Comparison of ENCODE assay signal across 22 mouse cellular contexts in the genomic region with DNA sequence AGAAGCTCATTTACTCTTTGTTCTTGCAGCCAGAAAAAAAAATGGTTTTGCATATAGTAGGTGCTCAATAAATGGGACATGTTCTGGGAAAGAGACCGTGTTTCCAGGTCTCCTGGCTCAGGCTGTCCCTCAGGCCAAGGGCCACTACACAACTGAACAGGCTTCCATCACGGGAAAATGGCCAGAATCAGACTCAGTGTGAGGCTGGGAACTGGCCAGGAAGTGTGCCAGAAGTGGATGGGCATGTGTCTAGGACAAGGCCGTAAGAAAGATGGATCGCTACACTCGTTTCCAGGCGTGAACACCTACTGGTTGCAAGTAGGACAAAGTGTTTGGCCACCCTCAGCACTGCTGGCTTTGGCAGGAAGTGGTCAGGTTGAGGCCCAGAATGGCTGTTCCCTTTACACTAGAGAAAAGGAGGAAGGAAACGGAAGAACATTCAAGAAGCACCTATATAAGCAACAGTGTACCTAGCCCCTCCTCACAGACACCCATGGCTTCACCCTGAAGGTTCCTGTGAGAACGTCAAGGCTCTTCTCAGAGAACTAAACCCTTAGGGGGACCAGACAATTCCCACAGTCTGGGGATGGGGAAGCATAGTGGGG.
DNase-seq lines count a peak whose midpoint lies in the region; ATAC-seq and TF ChIP-seq lines count a peak whose summit lies in the region.
"Had no signal": no experiment of that assay in that cellular context is flagged by ENCODE, and none has a peak within 500 bp of the region (broad histone marks: within the 10 kb centered on the region; RNA-seq: fewer than 3 reads in every experiment).

No protein-coding gene starts in this region.

- peak; percentile 55 to 63 for DNase-seq in cerebellum, postnatal 10 days
- no peak for DNase-seq in cerebellum, adult 18-20 months
- DNase-seq in lung, postnatal 25 days (ENCODE audit: low spot score) = peak; percentile 38
- DNase-seq in lung, postnatal 14 days = no peak
- no peak for DNase-seq in right cerebral cortex, postnatal 10 days (ENCODE audit: low spot score in 2 of 2)
- no peak for DNase-seq in kidney, adult 8-10 months
- DNase-seq: adrenal gland, postnatal 14 days; cerebellum, adult 9-11 months; heart, postnatal 10 days; kidney, adult 11 months; kidney, postnatal 4 days; right cerebral cortex, postnatal 25 days; thymus, postnatal 25 days had no signal

- TF ChIP-seq CTCF in bone marrow, adult 2 months (IDR thresholded peaks at IDR 0.05; ENCODE audit: control insufficient read depth, insufficient read depth, low read length) = no peak

- H3K4me1 ChIP-seq in bone marrow, adult 2 months (ENCODE audit: control insufficient read depth, insufficient read depth, low read length) = peaks cover 14% of the 10 kb centered on the region
- H3K4me1 ChIP-seq: forebrain, embryonic 15.5 days; heart, embryonic 12.5 days; neural tube, embryonic 15.5 days had no signal

- TF ChIP-seq POLR2A in bone marrow, adult 2 months (IDR thresholded peaks at IDR 0.05; ENCODE audit: borderline replicate concordance, control insufficient read depth, low read depth, low read length) = no peak

- H3K27ac ChIP-seq in bone marrow, adult 2 months (ENCODE audit: control insufficient read depth, insufficient read depth, low read depth, low read length, poor library complexity) = peak overlapping the region; percentile 81
- H3K27ac ChIP-seq: forebrain, embryonic 15.5 days; liver, embryonic 14.5 days; midbrain, embryonic 10.5 days; neural tube, embryonic 15.5 days had no signal

- peak; percentile 43; the same call in 1 of the 2 replicates for ATAC-seq in monocyte, adult 5-6 weeks (replicated peaks; ENCODE audit: insufficient number of reproducible peaks, low FRiP score, low TSS enrichment, poor library complexity, severe bottlenecking)
- ATAC-seq: CD4-positive, CD25-positive, alpha-beta regulatory T cell, adult 4 months; forebrain, embryonic 15.5 days; midbrain, embryonic 16.5 days had no signal

- no peak overlapping the region for H3K4me3 ChIP-seq in bone marrow, adult 2 months (replicated peaks; ENCODE audit: control insufficient read depth, low read depth, low read length)
- H3K4me3 ChIP-seq: forebrain, embryonic 15.5 days; heart, embryonic 12.5 days; midbrain, embryonic 10.5 days; neural tube, embryonic 15.5 days had no signal

- WGBS in bone marrow, adult 2 months = 47% methylated on average over 8 of the region's 8 CpGs

Comparison
In these comparisons a context has a peak if more than half of its experiments do, and no peak if none do; other contexts are left out.
1. DNase-seq: peak in cerebellum, postnatal 10 days (2 of 2) and lung, postnatal 25 days (single experiment); none in cerebellum, adult 18-20 months (0 of 2), lung, postnatal 14 days (single experiment), right cerebral cortex, postnatal 10 days (0 of 2) and kidney, adult 8-10 months (0 of 2).